26 mouse cellular contexts compared by ENCODE assay signal in genomic region chr7:3580029-3580428, GRCm38 (mm10). TPM values are rescaled to one million over a fixed set of nuclear protein-coding genes. Genes with fewer than 3 reads are reported as not detected.
A peak's percentile ranks its signal among the peaks of the same experiment; 100 is the strongest.
DNase-seq lines count a peak whose midpoint lies in the region; ATAC-seq and TF ChIP-seq lines count a peak whose summit lies in the region.
"Had no signal": no experiment of that assay in that cellular context is flagged by ENCODE, and none has a peak within 500 bp of the region (broad histone marks: within the 10 kb centered on the region; RNA-seq: fewer than 3 reads in every experiment).

No protein-coding gene starts in this region.

- no peak for ATAC-seq in midbrain, postnatal 0 days (ENCODE audit: low FRiP score)
- no peak for ATAC-seq in midbrain, embryonic 14.5 days (ENCODE audit: low FRiP score, low TSS enrichment)
- ATAC-seq: CD4-positive, CD25-positive, alpha-beta regulatory T cell, adult 4 months; forebrain, embryonic 13.5 days; forebrain, embryonic 16.5 days had no signal

- no peaks in the 10 kb centered on the region for H3K79me2 ChIP-seq in CH12.LX (replicated peaks; ENCODE audit: control insufficient read depth, extremely low read depth, insufficient read depth, poor library complexity, severe bottlenecking)

- H3K4me3 ChIP-seq in midbrain, postnatal 0 days (ENCODE audit: low read depth, low read length), result no peak overlapping the region
- no peak overlapping the region for H3K4me3 ChIP-seq in midbrain, embryonic 14.5 days (replicated peaks; ENCODE audit: low read depth, low read length)
- H3K4me3 ChIP-seq in CH12.LX (replicated peaks in 1 of 3; ENCODE audit: low read depth in 2 of 3, low read length in 2 of 3, poor library complexity in 1 of 3), result no peak overlapping the region
- H3K4me3 ChIP-seq: forebrain, embryonic 10.5 days; forebrain, embryonic 13.5 days; heart, adult 2 months; heart, embryonic 10.5 days; heart, embryonic 13.5 days; hindbrain, embryonic 15.5 days had no signal

- H3K9me3 ChIP-seq in midbrain, postnatal 0 days (ENCODE audit: low read length), result no peaks in the 10 kb centered on the region
- no peaks in the 10 kb centered on the region for H3K9me3 ChIP-seq in midbrain, embryonic 14.5 days (ENCODE audit: control insufficient read depth, low read length)
- H3K9me3 ChIP-seq in CH12.LX (replicated peaks; ENCODE audit: low read length), result no peaks in the 10 kb centered on the region
- H3K9me3 ChIP-seq: forebrain, embryonic 13.5 days; heart, embryonic 10.5 days; hindbrain, embryonic 15.5 days had no signal

- no peaks in the 10 kb centered on the region for H3K4me1 ChIP-seq in midbrain, postnatal 0 days (ENCODE audit: insufficient read depth, low read length)
- H3K4me1 ChIP-seq in midbrain, embryonic 14.5 days (ENCODE audit: control insufficient read depth, insufficient read depth, low read length), result no peaks in the 10 kb centered on the region
- peaks cover 8 to 41% of the 10 kb centered on the region in 2 experiments for H3K4me1 ChIP-seq in CH12.LX (ENCODE audit: control insufficient read depth in 1 of 2, insufficient read depth in 2 of 2)
- H3K4me1 ChIP-seq: forebrain, embryonic 10.5 days; forebrain, embryonic 13.5 days; heart, embryonic 10.5 days; heart, embryonic 13.5 days; hindbrain, embryonic 15.5 days had no signal

- in situ Hi-C loops in CH12.LX (cut with MboI; ENCODE audit: low pct_ligation_motif_present, low pct_unique_long_range_greater_than_20kb, low sequenced_read_pairs), result no loop called here

- no peaks in the 10 kb centered on the region for H3K36me3 ChIP-seq in midbrain, postnatal 0 days (ENCODE audit: insufficient read depth, low read length)
- H3K36me3 ChIP-seq in midbrain, embryonic 14.5 days (ENCODE audit: control insufficient read depth, insufficient read depth, low read length), result no peaks in the 10 kb centered on the region
- H3K36me3 ChIP-seq in CH12.LX (replicated peaks in 1 of 2; ENCODE audit: control insufficient read depth in 1 of 2, insufficient read depth in 1 of 2, low read length in 1 of 2), result no peaks in the 10 kb centered on the region
- H3K36me3 ChIP-seq: forebrain, embryonic 10.5 days; heart, embryonic 10.5 days; heart, embryonic 13.5 days; hindbrain, embryonic 15.5 days had no signal

- TF ChIP-seq POLR2A in CH12.LX (IDR thresholded peaks at IDR 0.05; ENCODE audit: low read depth, low read length), result no peak

- H3K9ac ChIP-seq in midbrain, postnatal 0 days (replicated peaks; ENCODE audit: low read length, poor library complexity, severe bottlenecking), result no peak overlapping the region
- no peak overlapping the region for H3K9ac ChIP-seq in midbrain, embryonic 14.5 days (replicated peaks; ENCODE audit: low read length)
- no peak overlapping the region for H3K9ac ChIP-seq in CH12.LX (ENCODE audit: insufficient read depth, low read depth)
- H3K9ac ChIP-seq: forebrain, embryonic 13.5 days; heart, embryonic 13.5 days; hindbrain, embryonic 15.5 days had no signal

- dilution Hi-C loops in CH12.LX (cut with MboI; ENCODE audit: extremely low pct_ligation_motif_present, extremely low pct_unique_long_range_greater_than_20kb, low sequenced_read_pairs), result no loop called here

- no peak overlapping the region for H3K27ac ChIP-seq in midbrain, postnatal 0 days (ENCODE audit: low read depth, low read length)
- H3K27ac ChIP-seq in midbrain, embryonic 14.5 days (replicated peaks; ENCODE audit: low read depth, low read length), result no peak overlapping the region
- H3K27ac ChIP-seq in CH12.LX (ENCODE audit: insufficient read depth, low read depth), result peak overlapping the region; percentile 15; the same call in 1 of the 2 replicates
- H3K27ac ChIP-seq: forebrain, embryonic 10.5 days; forebrain, embryonic 13.5 days; heart, adult 2 months; heart, embryonic 10.5 days; heart, embryonic 13.5 days; hindbrain, embryonic 15.5 days had no signal

- TF ChIP-seq CTCF in midbrain, postnatal 0 days (IDR thresholded peaks at IDR 0.05), result no peak
- TF ChIP-seq CTCF in CH12.LX (conservative IDR thresholded peaks at IDR 0.05 in 1 of 2, IDR thresholded peaks at IDR 0.05 in 1 of 2; ENCODE audit: low read depth in 2 of 2, low read length in 2 of 2), result no peak

- TF ChIP-seq RAD21 in CH12.LX (IDR thresholded peaks at IDR 0.05; ENCODE audit: low read depth, low read length), result no peak

- peak; percentile 88 for TF ChIP-seq EP300 in CH12.LX (IDR thresholded peaks at IDR 0.05; ENCODE audit: low read length)

- H3K27me3 ChIP-seq in midbrain, postnatal 0 days (ENCODE audit: insufficient read depth, low read length), result no peaks in the 10 kb centered on the region
- H3K27me3 ChIP-seq in midbrain, embryonic 14.5 days (ENCODE audit: control insufficient read depth, insufficient read depth, low read length), result no peaks in the 10 kb centered on the region
- no peaks in the 10 kb centered on the region for H3K27me3 ChIP-seq in CH12.LX (replicated peaks)
- H3K27me3 ChIP-seq: forebrain, embryonic 13.5 days; heart, embryonic 13.5 days; hindbrain, embryonic 15.5 days had no signal

- 63% methylated on average over 2 of the region's 2 CpGs for WGBS in midbrain, postnatal 0 days
- WGBS in midbrain, embryonic 14.5 days, result 74% methylated on average over 2 of the region's 2 CpGs

- H3K4me2 ChIP-seq in midbrain, postnatal 0 days (ENCODE audit: low read depth, low read length, poor library complexity, severe bottlenecking), result no peak overlapping the region
- H3K4me2 ChIP-seq in midbrain, embryonic 14.5 days (ENCODE audit: low read length), result no peak overlapping the region
- no peak overlapping the region for H3K4me2 ChIP-seq in CH12.LX (ENCODE audit: insufficient read depth, low read depth, poor library complexity, severe bottlenecking)
- H3K4me2 ChIP-seq: forebrain, embryonic 13.5 days; heart, embryonic 13.5 days; hindbrain, embryonic 15.5 days had no signal

- DNase-seq in midbrain, postnatal 0 days (ENCODE audit: low spot score), result peak; percentile 6
- no peak for DNase-seq in midbrain, embryonic 14.5 days
- DNase-seq in thymus, postnatal 14 days, result peak; percentile 7
- no peak for DNase-seq in thymus, postnatal 25 days
- peak; percentile 89 for DNase-seq in CH12.LX (ENCODE audit: extremely low read depth)
- no peak for DNase-seq in right cerebral cortex, postnatal 14 days
- DNase-seq: adrenal gland, postnatal 10 days; adrenal gland, postnatal 36 days; cerebellum, adult 18-20 months; cerebellum, adult 9-10 months; cerebellum, postnatal 14 days; gastrocnemius, postnatal 10 days; gastrocnemius, postnatal 36 days; heart, adult 2 months; heart, postnatal 14 days; heart, postnatal 4 days had no signal

TF ChIP-seq in CH12.LX, 34 proteins besides CTCF, POLR2A, EP300 and RAD21 (continues in another document):
- TF ChIP-seq KAT2A (IDR thresholded peaks at IDR 0.05; ENCODE audit: insufficient replicate concordance, low read length) (no peak), ZMIZ1 (IDR thresholded peaks at IDR 0.05; ENCODE audit: low read depth, low read length) (no peak), NELFE (IDR thresholded peaks at IDR 0.05; ENCODE audit: low read depth, low read length) (no peak), SIN3A (IDR thresholded peaks at IDR 0.05; ENCODE audit: low read length) (no peak), MAZ (IDR thresholded peaks at IDR 0.05; ENCODE audit: low read depth, low read length) (0 out of 2 replicates have a peak, but pooled peaks have one; percentile 70), UBTF (IDR thresholded peaks at IDR 0.05; ENCODE audit: low read depth, low read length) (no peak), HCFC1 (IDR thresholded peaks at IDR 0.05; ENCODE audit: low read depth, low read length) (no peak), RCOR1 (conservative IDR thresholded peaks at IDR 0.05; ENCODE audit: low read depth, low read length) (no peak), MEF2A (IDR thresholded peaks at IDR 0.05; ENCODE audit: borderline replicate concordance, low read depth, low read length) (peak; percentile 95), ZNF384 (IDR thresholded peaks at IDR 0.05; ENCODE audit: low read depth, low read length) (peak; percentile 87), NRF1 (IDR thresholded peaks at IDR 0.05; ENCODE audit: low read depth, low read length) (no peak), ELF1 (IDR thresholded peaks at IDR 0.05; ENCODE audit: low read depth, low read length) (peak; percentile 50; the same call in 1 of the 2 replicates), E2F4 (IDR thresholded peaks at IDR 0.05; ENCODE audit: insufficient replicate concordance, low read depth, low read length) (no peak), MAFK (IDR thresholded peaks at IDR 0.05; ENCODE audit: insufficient replicate concordance, low read length) (0 out of 2 replicates have a peak, but pooled peaks have one; percentile 7), MAX (IDR thresholded peaks at IDR 0.05; ENCODE audit: low read length) (peak; percentile 90)

RNA-seq across cellular contexts. Expression of gene Oscar, which starts 35.9 kb away (rescaled TPM):
- 0.55 and 1.3 TPM in 2 replicates for total RNA-seq in midbrain, postnatal 0 days (2014; rRNA removed)
- polyA plus RNA-seq in midbrain, postnatal 0 days (2015; fragmentation: Nextera tagmentation; extraction: Ambion mirVana), result 0.63 and 0.77 TPM in 2 replicates
- 0.26 and 0.63 TPM in 2 replicates for polyA plus RNA-seq in midbrain, embryonic 14.5 days (2014; fragmentation: Nextera tagmentation; extraction: Ambion mirVana)
- not detected in 2 replicates for total RNA-seq in CH12.LX (2012; rRNA removed)
- total RNA-seq in CH12.LX (2014; rRNA removed), result not detected in 2 replicates
- polyA plus RNA-seq in CH12.LX (2012; ENCODE audit: insufficient read length, low read depth), result 0.39 and 0.45 TPM in 2 replicates
- total RNA-seq: adrenal gland, postnatal 36 days; gastrocnemius, adult 18-20 months; gastrocnemius, postnatal 36 days; granulocyte monocyte progenitor cell, adult 5-6 weeks had no signal
- polyA plus RNA-seq: forebrain, embryonic 10.5 days; heart, embryonic 13.5 days; heart, embryonic 16.5 days had no signal

RNA-seq across cellular contexts. Expression of gene Ndufa3, which starts 37.1 kb away (rescaled TPM):
- total RNA-seq in midbrain, postnatal 0 days (2014; rRNA removed), result 340 and 373 TPM in 2 replicates
- 556 and 624 TPM in 2 replicates for polyA plus RNA-seq in midbrain, postnatal 0 days (2015; fragmentation: Nextera tagmentation; extraction: Ambion mirVana)
- 432 and 586 TPM in 2 replicates for polyA plus RNA-seq in midbrain, embryonic 14.5 days (2014; fragmentation: Nextera tagmentation; extraction: Ambion mirVana)
- total RNA-seq in CH12.LX (2012; rRNA removed), result 261 and 292 TPM in 2 replicates
- total RNA-seq in CH12.LX (2014; rRNA removed), result 50.6 and 58.9 TPM in 2 replicates
- polyA plus RNA-seq in CH12.LX (2012; ENCODE audit: insufficient read length, low read depth), result 297 and 307 TPM in 2 replicates

RNA-seq across cellular contexts. Expression of gene Tfpt, which starts 49.7 kb away (rescaled TPM):
- total RNA-seq in midbrain, postnatal 0 days (2014; rRNA removed), result 19.7 and 30.7 TPM in 2 replicates
- 33.5 and 35.6 TPM in 2 replicates for polyA plus RNA-seq in midbrain, postnatal 0 days (2015; fragmentation: Nextera tagmentation; extraction: Ambion mirVana)
- polyA plus RNA-seq in midbrain, embryonic 14.5 days (2014; fragmentation: Nextera tagmentation; extraction: Ambion mirVana), result 30.4 and 38.5 TPM in 2 replicates
- total RNA-seq in CH12.LX (2012; rRNA removed) (28.8 and 33.2 TPM in 2 replicates), CH12.LX (2014; rRNA removed) (15.1 and 15.9 TPM in 2 replicates)
- polyA plus RNA-seq in CH12.LX (2012; ENCODE audit: insufficient read length, low read depth), result 38.6 and 44.0 TPM in 2 replicates

RNA-seq across cellular contexts. Expression of gene Prpf31, which starts 49.8 kb away (rescaled TPM):
- total RNA-seq in midbrain, postnatal 0 days (2014; rRNA removed), result 58.6 and 58.9 TPM in 2 replicates
- 66.0 and 73.8 TPM in 2 replicates for polyA plus RNA-seq in midbrain, postnatal 0 days (2015; fragmentation: Nextera tagmentation; extraction: Ambion mirVana)
- 71.0 and 82.7 TPM in 2 replicates for polyA plus RNA-seq in midbrain, embryonic 14.5 days (2014; fragmentation: Nextera tagmentation; extraction: Ambion mirVana)
- total RNA-seq in CH12.LX (2012; rRNA removed), result 99.2 and 125 TPM in 2 replicates
- 117 and 119 TPM in 2 replicates for total RNA-seq in CH12.LX (2014; rRNA removed)
- polyA plus RNA-seq in CH12.LX (2012; ENCODE audit: insufficient read length, low read depth), result 171 and 204 TPM in 2 replicates

Comparison
In these comparisons a context has a peak if more than half of its experiments do, and no peak if none do; other contexts are left out.
1. DNase-seq: peak in midbrain, postnatal 0 days (single experiment), thymus, postnatal 14 days (single experiment) and CH12.LX (single experiment); none in midbrain, embryonic 14.5 days (single experiment), thymus, postnatal 25 days (single experiment) and right cerebral cortex, postnatal 14 days (single experiment).